Mouse (Mus musculus) 3T3-L1 (cell line): ENCODE data around the gene Psmc3.
"Not testable (repeated sequence)": the region's sequence is repeated elsewhere in the genome, so short reads cannot be mapped to it uniquely, and the experiment has no call there.

ENCODE experiments used
- DNase-seq: peaks from one replicate; pipeline ENCODE4 v3.0.0-alpha.2; 2015; ENCODE audit warnings: low read depth, low spot score

Gene Psmc3

DNA sequence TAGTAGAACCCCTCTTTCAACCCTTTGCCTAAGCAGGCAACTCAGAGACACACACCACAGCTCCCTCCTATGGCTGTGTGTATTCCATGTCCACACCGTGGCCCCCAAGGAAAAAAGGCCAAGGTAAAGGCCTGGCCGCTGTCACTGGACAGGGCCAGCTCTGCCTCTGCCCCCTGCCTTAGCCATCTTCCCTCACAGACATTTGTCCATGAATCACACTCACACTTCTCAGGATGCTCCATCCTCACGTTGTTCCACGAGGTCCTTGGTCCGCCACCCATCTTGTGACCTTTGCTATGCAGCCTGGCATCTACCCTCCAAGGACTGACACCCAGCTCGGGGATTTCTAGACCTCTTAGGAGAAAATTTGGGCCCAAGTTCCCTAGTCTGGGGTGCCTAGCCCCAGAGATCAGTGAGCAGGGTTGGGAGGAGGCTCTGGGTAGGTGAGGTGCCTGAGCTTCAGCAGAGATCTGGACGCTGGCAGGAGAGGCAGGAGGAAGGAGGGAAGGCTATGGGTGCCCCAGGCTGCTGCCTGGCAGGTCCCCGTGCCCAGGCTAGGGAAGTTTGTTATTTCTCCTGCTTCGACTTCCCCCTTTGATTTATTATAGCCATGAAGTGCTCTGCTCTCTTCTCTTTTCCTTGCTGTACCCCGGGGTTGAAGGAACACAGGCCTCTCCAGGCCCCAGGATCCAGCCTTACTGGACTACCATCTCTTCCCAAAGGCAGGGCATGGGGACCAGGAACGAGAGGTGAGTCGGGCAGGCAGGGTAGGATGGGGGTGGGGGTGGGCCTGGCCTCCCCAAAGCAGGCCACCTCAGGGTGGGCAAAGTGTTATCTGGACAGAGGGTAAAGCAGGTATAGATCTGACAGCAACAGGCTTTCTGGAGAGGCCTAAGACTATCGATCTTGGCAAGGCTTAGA lies 28.2 kb downstream of the Psmc3 start, which contains the start of gene Spi1:
TSS of gene Spi1 (plus strand) at position 616 of the 921 bp plus-strand sequence.
- no peak for DNase-seq

DNA sequence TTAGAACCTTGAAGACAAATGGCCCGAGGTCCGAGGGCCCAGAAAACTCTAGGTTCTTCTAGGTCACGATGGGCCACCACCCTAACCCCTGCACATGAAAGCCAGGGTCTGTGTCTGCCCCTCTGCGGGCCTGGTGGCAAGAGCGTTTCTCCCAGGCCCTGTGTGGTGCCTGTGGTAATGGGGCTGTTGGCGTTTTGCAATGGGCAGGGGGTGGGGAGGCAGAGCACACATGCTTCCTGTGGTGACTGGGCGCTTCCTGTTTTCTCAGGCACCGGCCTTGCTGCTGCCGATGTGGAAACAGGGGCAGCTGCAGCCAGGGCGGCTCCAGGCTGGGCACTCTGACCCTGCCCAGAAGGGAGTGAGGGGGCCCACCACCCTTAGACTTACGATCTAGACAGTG lies 29.0 kb downstream of the Psmc3 start:
- no peak for DNase-seq

GRCm38 (mm10) chr2:91083366-91083940 lies 29.6 kb downstream of the Psmc3 start:
- no peak for DNase-seq

GRCm38 (mm10) chr2:91084179-91084820 lies 30.5 kb downstream of the Psmc3 start:
- DNase-seq, result no peak

DNA sequence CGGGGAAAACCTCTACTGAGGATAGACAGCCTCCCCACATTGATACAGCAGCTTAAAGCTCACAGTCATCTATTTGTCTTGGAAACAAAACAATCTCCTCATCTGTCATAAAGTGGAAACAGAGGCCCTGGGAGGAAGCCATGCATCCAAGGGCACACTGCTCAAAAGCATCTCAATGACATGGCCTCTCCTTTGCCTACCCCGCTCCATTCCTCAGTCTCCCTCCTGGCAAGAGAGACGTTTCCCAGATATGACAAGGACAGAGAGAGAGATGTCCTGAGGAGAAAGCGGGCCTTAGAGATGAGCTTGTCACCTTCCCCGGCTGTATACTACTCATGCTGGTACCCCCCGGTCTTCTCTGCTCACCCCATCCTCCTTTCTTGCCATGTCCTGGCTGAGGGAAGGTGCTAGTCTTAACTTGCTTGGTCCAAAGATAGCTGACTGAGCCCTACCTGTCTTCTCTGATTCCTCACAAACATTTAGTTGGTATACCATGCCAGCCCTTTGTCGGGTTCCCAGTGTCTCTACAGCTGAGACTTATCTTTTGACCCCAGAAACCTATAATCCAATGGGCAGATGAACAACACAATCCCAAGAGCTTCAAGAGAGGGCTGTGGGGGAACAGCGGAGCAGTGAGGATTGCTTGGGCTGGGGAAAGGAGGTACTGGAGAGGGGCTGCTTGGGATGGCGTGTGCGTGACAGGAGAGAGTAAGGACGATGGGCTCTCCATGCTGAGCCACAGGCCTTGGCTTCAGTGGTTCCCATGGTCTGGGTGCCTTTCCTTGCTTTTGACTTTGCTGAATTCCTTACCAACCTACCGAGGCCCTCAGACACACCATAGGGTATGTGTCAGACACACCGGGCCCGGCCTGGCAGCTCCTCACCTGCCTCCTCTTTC lies 31.9 kb downstream of the Psmc3 start:
- DNase-seq, result no peak

GRCm38 (mm10) chr2:91086392-91087237 lies 32.8 kb downstream of the Psmc3 start:
- no peak for DNase-seq

DNA sequence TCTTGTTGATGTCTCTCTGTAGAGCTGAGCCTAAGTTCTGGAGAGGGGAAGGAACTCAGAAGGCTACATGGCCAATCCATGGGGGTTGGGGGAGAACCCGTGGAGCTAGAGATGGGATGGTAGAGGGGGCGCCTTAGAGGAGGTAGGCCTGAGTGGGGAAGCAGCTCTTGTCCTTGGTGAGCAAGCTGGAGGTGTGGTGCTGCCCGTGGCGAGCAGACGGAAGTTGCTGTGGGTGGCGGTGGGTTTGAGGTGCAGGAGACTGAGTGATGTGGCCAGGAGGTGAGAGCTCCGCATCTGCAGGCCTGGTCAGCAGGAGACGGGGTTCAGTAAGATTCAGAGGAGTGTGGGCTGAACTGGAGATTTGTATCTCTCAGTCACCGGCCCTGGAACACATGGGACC lies 33.6 kb downstream of the Psmc3 start:
- DNase-seq, result no peak

GRCm38 (mm10) chr2:91088987-91089386 lies 35.2 kb downstream of the Psmc3 start:
- no peak for DNase-seq

GRCm38 (mm10) chr2:91090208-91090607 lies 36.4 kb downstream of the Psmc3 start:
- no peak for DNase-seq

GRCm38 (mm10) chr2:91090827-91091226 lies 37.0 kb downstream of the Psmc3 start:
- DNase-seq, result no peak

- no peak for DNase-seq
These were observed 42.7 kb downstream of the Psmc3 start for GRCm38 (mm10) chr2:91096524-91096923.

GRCm38 (mm10) chr2:91097015-91097414 lies 43.2 kb downstream of the Psmc3 start:
- no peak for DNase-seq

DNA sequence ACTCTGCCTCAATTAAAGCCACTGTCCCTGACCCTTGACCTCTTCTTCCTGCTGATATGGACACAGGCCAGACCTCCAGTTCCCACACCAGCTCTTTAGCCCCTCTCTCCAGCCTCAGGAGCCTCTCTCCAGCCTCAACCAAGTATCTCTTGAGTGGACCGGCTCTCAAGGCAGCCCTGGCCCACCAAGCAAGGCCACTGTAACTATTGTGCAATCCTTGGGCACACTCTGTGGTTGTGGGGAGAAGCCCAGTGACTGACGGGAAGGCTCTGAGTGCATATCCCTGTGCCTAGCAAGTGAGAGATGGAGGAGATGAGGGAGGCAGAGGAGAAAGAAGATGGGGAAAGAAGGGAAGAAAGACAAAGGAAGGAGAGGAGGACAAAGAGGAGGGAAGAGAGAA lies 44.3 kb downstream of the Psmc3 start:
- no peak for DNase-seq

DNA sequence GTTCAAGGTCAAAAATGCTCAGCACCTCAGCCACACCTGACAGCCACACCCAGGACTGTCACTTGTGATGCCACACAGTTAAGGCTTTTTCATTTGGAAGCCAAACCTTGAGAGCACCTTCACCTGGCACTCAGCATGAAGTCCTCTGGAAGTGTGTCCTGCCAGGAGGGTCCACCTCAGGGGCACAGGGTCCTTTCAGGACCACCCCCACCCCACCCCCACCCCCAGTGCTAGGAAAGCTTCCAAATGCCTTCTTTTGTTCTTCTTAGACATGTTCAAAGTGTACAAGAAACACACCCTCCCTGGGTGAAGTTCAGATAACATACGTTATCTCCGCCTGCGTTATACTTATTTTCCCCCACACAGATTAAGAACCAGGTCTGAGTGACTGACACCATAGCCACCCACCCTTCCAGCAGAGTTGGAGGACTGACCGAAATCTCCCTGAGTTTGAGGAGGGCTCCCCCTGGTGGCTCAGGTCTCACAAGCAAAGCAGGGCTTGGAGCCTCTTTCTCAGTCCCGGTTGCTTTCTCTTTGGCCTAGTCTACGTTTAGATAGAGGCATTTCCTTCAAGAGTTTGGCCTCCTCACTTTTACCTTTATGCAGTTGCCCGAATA lies 47.4 kb downstream of the Psmc3 start:
- peak; percentile 96 for DNase-seq

- DNase-seq, result no peak
These were observed 54.3 kb downstream of the Psmc3 start for GRCm38 (mm10) chr2:91108156-91108555.

DNA sequence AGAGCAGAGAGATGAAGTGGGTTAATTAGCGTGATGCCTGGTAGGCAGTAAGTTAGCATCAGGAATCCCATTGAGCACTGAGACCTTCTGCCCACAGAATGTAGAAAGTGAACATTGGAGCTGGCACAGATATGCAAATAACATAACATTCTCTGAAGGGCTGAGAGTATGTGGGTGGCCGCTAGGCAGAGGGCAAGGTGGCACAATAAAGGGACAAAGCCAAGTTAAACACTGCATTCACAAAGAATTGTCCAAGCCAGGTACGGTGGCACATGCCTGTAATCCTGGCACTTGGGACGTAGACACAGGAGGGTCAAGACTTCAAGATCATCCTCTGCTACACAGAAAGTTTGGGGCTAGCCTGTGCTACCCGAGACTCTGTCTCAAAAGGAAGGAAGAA lies 55.4 kb downstream of the Psmc3 start:
- no peak for DNase-seq

GRCm38 (mm10) chr2:91109807-91110385 lies 56.1 kb downstream of the Psmc3 start:
- DNase-seq, result peak; percentile 40

- DNase-seq, result peak; percentile 47
These were observed 56.6 kb downstream of the Psmc3 start for GRCm38 (mm10) chr2:91110429-91110828.

GRCm38 (mm10) chr2:91111832-91112231 lies 58.0 kb downstream of the Psmc3 start:
- DNase-seq, result not testable (repeated sequence)

- peak; percentile 93 for DNase-seq
These were observed 58.7 kb downstream of the Psmc3 start for GRCm38 (mm10) chr2:91112491-91112890.
